8 mouse cellular contexts compared by ENCODE assay signal in genomic region chr7:67700846-67701245, GRCm38 (mm10). TPM values are rescaled to one million over a fixed set of nuclear protein-coding genes. Genes with fewer than 3 reads are reported as not detected.
DNase-seq lines count a peak whose midpoint lies in the region; ATAC-seq and TF ChIP-seq lines count a peak whose summit lies in the region.

No protein-coding gene starts in this region.

- no peak overlapping the region for H3K4me3 ChIP-seq in kidney, adult 2 months (ENCODE audit: insufficient read depth, low read depth, low read length)
- no peak overlapping the region for H3K4me3 ChIP-seq in embryonic facial prominence, embryonic 11.5 days (ENCODE audit: low read depth, low read length)
- no peak overlapping the region for H3K4me3 ChIP-seq in hindbrain, postnatal 0 days (ENCODE audit: low read length)
- no peak overlapping the region for H3K4me3 ChIP-seq in lung, embryonic 15.5 days
- no peak overlapping the region for H3K4me3 ChIP-seq in stomach, embryonic 14.5 days (ENCODE audit: low read depth, low read length)

- H3K27me3 ChIP-seq in kidney, adult 2 months (replicated peaks; ENCODE audit: control insufficient read depth, insufficient read depth, low read length) = no peaks in the 10 kb centered on the region
- no peaks in the 10 kb centered on the region for H3K27me3 ChIP-seq in embryonic facial prominence, embryonic 11.5 days (ENCODE audit: control insufficient read depth, insufficient read depth, low read length)
- H3K27me3 ChIP-seq in hindbrain, postnatal 0 days (ENCODE audit: insufficient read depth, low read length) = no peaks in the 10 kb centered on the region
- no peaks in the 10 kb centered on the region for H3K27me3 ChIP-seq in lung, embryonic 15.5 days
- H3K27me3 ChIP-seq in stomach, embryonic 14.5 days (ENCODE audit: control insufficient read depth, insufficient read depth, low read length) = no peaks in the 10 kb centered on the region

- peak; percentile 58 for DNase-seq in kidney, adult 2 months
- no peak for DNase-seq in kidney, adult 11 months
- DNase-seq in MN1 (ENCODE audit: low spot score) = peak; percentile 39
- DNase-seq in embryonic facial prominence, embryonic 11.5 days (ENCODE audit: low spot score) = peak; percentile 53
- DNase-seq in hindbrain, postnatal 0 days (ENCODE audit: low spot score) = peak; percentile 44
- DNase-seq in cerebellum, adult 9-11 months = no peak

- H3K4me2 ChIP-seq in embryonic facial prominence, embryonic 11.5 days (ENCODE audit: low read depth, low read length) = no peak overlapping the region
- H3K4me2 ChIP-seq in hindbrain, postnatal 0 days (ENCODE audit: low read depth, low read length) = no peak overlapping the region
- H3K4me2 ChIP-seq in lung, embryonic 15.5 days = no peak overlapping the region
- no peak overlapping the region for H3K4me2 ChIP-seq in stomach, embryonic 14.5 days (replicated peaks; ENCODE audit: low read depth, low read length)

- TF ChIP-seq CTCF in kidney, adult 2 months (conservative IDR thresholded peaks at IDR 0.05; ENCODE audit: insufficient read depth, insufficient read length, low read depth, low read length) = peak; percentile 65
- peak; percentile 55 for TF ChIP-seq CTCF in hindbrain, postnatal 0 days (IDR thresholded peaks at IDR 0.05; ENCODE audit: low read depth)

- TF ChIP-seq POLR2A in kidney, adult 2 months (IDR thresholded peaks at IDR 0.05; ENCODE audit: low read depth, low read length) = no peak

- no peak for ATAC-seq in embryonic facial prominence, embryonic 11.5 days (replicated peaks; ENCODE audit: insufficient number of reproducible peaks, low FRiP score, low TSS enrichment, low read depth)
- ATAC-seq in hindbrain, postnatal 0 days = peak; percentile 53; the same call in 1 of the 2 replicates
- no peak for ATAC-seq in lung, embryonic 15.5 days (ENCODE audit: borderline replicate concordance, extremely low read depth, low FRiP score, low TSS enrichment)
- peak; percentile 43; the same call in 1 of the 2 replicates for ATAC-seq in stomach, embryonic 14.5 days (ENCODE audit: insufficient number of reproducible peaks, insufficient read depth, low FRiP score, low read depth)

- no peak overlapping the region for H3K27ac ChIP-seq in kidney, adult 2 months (ENCODE audit: insufficient read depth, low read depth, low read length)
- no peak overlapping the region for H3K27ac ChIP-seq in embryonic facial prominence, embryonic 11.5 days (replicated peaks; ENCODE audit: low read depth, low read length)
- H3K27ac ChIP-seq in hindbrain, postnatal 0 days = no peak overlapping the region
- H3K27ac ChIP-seq in lung, embryonic 15.5 days = peak overlapping the region; percentile 37; the same call in 1 of the 2 replicates
- peak overlapping the region; percentile 55; the same call in 1 of the 2 replicates for H3K27ac ChIP-seq in stomach, embryonic 14.5 days (ENCODE audit: low read length)

- H3K36me3 ChIP-seq in kidney, adult 2 months (ENCODE audit: control insufficient read depth, insufficient read depth, low read length) = no peaks in the 10 kb centered on the region
- H3K36me3 ChIP-seq in embryonic facial prominence, embryonic 11.5 days (replicated peaks; ENCODE audit: control insufficient read depth, insufficient read depth, low read depth, low read length) = no peaks in the 10 kb centered on the region; the same call in 1 of the 2 replicates
- no peaks in the 10 kb centered on the region for H3K36me3 ChIP-seq in hindbrain, postnatal 0 days (ENCODE audit: insufficient read depth, low read length)
- H3K36me3 ChIP-seq in lung, embryonic 15.5 days = peaks cover 8% of the 10 kb centered on the region; the same call in 1 of the 2 replicates
- no peaks in the 10 kb centered on the region; the same call in 1 of the 2 replicates for H3K36me3 ChIP-seq in stomach, embryonic 14.5 days (ENCODE audit: control insufficient read depth, insufficient read depth, low read length)

- H3K9me3 ChIP-seq in embryonic facial prominence, embryonic 11.5 days (replicated peaks; ENCODE audit: control insufficient read depth, low read length) = no peaks in the 10 kb centered on the region
- H3K9me3 ChIP-seq in hindbrain, postnatal 0 days (ENCODE audit: low read length) = no peaks in the 10 kb centered on the region
- H3K9me3 ChIP-seq in lung, embryonic 15.5 days = no peaks in the 10 kb centered on the region
- H3K9me3 ChIP-seq in stomach, embryonic 14.5 days (ENCODE audit: control insufficient read depth, low read depth, low read length) = no peaks in the 10 kb centered on the region

- no peaks in the 10 kb centered on the region for H3K4me1 ChIP-seq in kidney, adult 2 months (ENCODE audit: control insufficient read depth, insufficient read depth, low read length)
- no peaks in the 10 kb centered on the region for H3K4me1 ChIP-seq in embryonic facial prominence, embryonic 11.5 days (ENCODE audit: control insufficient read depth, insufficient read depth, low read length)
- H3K4me1 ChIP-seq in hindbrain, postnatal 0 days (ENCODE audit: insufficient read depth, low read length) = no peaks in the 10 kb centered on the region
- H3K4me1 ChIP-seq in lung, embryonic 15.5 days = peaks cover 12% of the 10 kb centered on the region; the same call in 1 of the 2 replicates
- H3K4me1 ChIP-seq in stomach, embryonic 14.5 days (ENCODE audit: control insufficient read depth, insufficient read depth, low read length) = no peaks in the 10 kb centered on the region

- H3K9ac ChIP-seq in embryonic facial prominence, embryonic 11.5 days (replicated peaks; ENCODE audit: low read length) = no peak overlapping the region
- no peak overlapping the region for H3K9ac ChIP-seq in hindbrain, postnatal 0 days (replicated peaks; ENCODE audit: low read length)
- no peak overlapping the region for H3K9ac ChIP-seq in lung, embryonic 15.5 days
- H3K9ac ChIP-seq in stomach, embryonic 14.5 days (replicated peaks; ENCODE audit: low read depth, low read length) = no peak overlapping the region

RNA-seq across cellular contexts. Expression of gene Ttc23, which starts 53.6 kb away (rescaled TPM):
- 8.4 and 8.8 TPM in 2 replicates for polyA plus RNA-seq in kidney, adult 2 months (2012; rRNA removed)
- 46.8 and 58.3 TPM in 2 replicates for polyA plus RNA-seq in embryonic facial prominence, embryonic 11.5 days (2014; fragmentation: Nextera tagmentation; extraction: Ambion mirVana)
- total RNA-seq in hindbrain, postnatal 0 days (2014; rRNA removed) = 4.3 and 5.3 TPM in 2 replicates
- polyA plus RNA-seq in hindbrain, postnatal 0 days (2015; fragmentation: Nextera tagmentation; extraction: Ambion mirVana) = 6.2 and 8.2 TPM in 2 replicates
- polyA plus RNA-seq in lung, embryonic 15.5 days (2015; fragmentation: Nextera tagmentation; extraction: Ambion mirVana) = 26.8 and 29.0 TPM in 2 replicates
- polyA plus RNA-seq in stomach, embryonic 14.5 days (2014; fragmentation: Nextera tagmentation; extraction: Ambion mirVana) = 37.4 and 38.6 TPM in 2 replicates

RNA-seq across cellular contexts. Expression of gene Lrrc28, which starts 55.8 kb away (rescaled TPM):
- 41.8 and 46.1 TPM in 2 replicates for polyA plus RNA-seq in kidney, adult 2 months (2012; rRNA removed)
- polyA plus RNA-seq in embryonic facial prominence, embryonic 11.5 days (2014; fragmentation: Nextera tagmentation; extraction: Ambion mirVana) = 24.9 and 27.6 TPM in 2 replicates
- total RNA-seq in hindbrain, postnatal 0 days (2014; rRNA removed) = 43.2 and 48.5 TPM in 2 replicates
- 22.4 and 22.6 TPM in 2 replicates for polyA plus RNA-seq in hindbrain, postnatal 0 days (2015; fragmentation: Nextera tagmentation; extraction: Ambion mirVana)
- polyA plus RNA-seq in lung, embryonic 15.5 days (2015; fragmentation: Nextera tagmentation; extraction: Ambion mirVana) = 12.7 and 14.5 TPM in 2 replicates
- 13.2 and 15.7 TPM in 2 replicates for polyA plus RNA-seq in stomach, embryonic 14.5 days (2014; fragmentation: Nextera tagmentation; extraction: Ambion mirVana)

RNA-seq across cellular contexts. Expression of gene Synm, which starts 58.7 kb away (rescaled TPM):
- polyA plus RNA-seq in kidney, adult 2 months (2012; rRNA removed) = 0.48 and 1.1 TPM in 2 replicates
- polyA plus RNA-seq in embryonic facial prominence, embryonic 11.5 days (2014; fragmentation: Nextera tagmentation; extraction: Ambion mirVana) = 1.3 and 1.9 TPM in 2 replicates
- total RNA-seq in hindbrain, postnatal 0 days (2014; rRNA removed) = 6.4 and 7.8 TPM in 2 replicates
- polyA plus RNA-seq in hindbrain, postnatal 0 days (2015; fragmentation: Nextera tagmentation; extraction: Ambion mirVana) = 5.8 TPM in 2 replicates
- 9.7 and 12.7 TPM in 2 replicates for polyA plus RNA-seq in lung, embryonic 15.5 days (2015; fragmentation: Nextera tagmentation; extraction: Ambion mirVana)
- 2.6 and 3.4 TPM in 2 replicates for polyA plus RNA-seq in stomach, embryonic 14.5 days (2014; fragmentation: Nextera tagmentation; extraction: Ambion mirVana)

Comparison
In these comparisons a context has a peak if more than half of its experiments do, and no peak if none do; other contexts are left out.
1. DNase-seq: peak in kidney, adult 2 months (single experiment), MN1 (single experiment), embryonic facial prominence, embryonic 11.5 days (single experiment) and hindbrain, postnatal 0 days (single experiment); none in kidney, adult 11 months (single experiment) and cerebellum, adult 9-11 months (single experiment).
2. H3K27ac ChIP-seq: peak in lung, embryonic 15.5 days (single experiment) and stomach, embryonic 14.5 days (single experiment); none in kidney, adult 2 months (single experiment), embryonic facial prominence, embryonic 11.5 days (single experiment) and hindbrain, postnatal 0 days (single experiment).
3. ATAC-seq: peak in hindbrain, postnatal 0 days (single experiment) and stomach, embryonic 14.5 days (single experiment); none in embryonic facial prominence, embryonic 11.5 days (single experiment) and lung, embryonic 15.5 days (single experiment).